Mouse (Mus musculus) testis, adult 2 months (tissue): Measurements from ENCODE around the gene Tigar.

Experiments
- CTCF ChIP-seq: fragments of 200-500 bp; IDR thresholded peaks from 2 replicates; pipeline ENCODE4 v1.5.1; 2012; ENCODE audit warnings: low read depth, mild to moderate bottlenecking, inconsistent platforms, low read length, moderate library complexity; ENCODE audit not compliant: control insufficient read depth, insufficient read depth, insufficient replicate concordance
- POLR2A ChIP-seq: fragments of 200-500 bp; IDR thresholded peaks from 2 replicates; pipeline ENCODE4 v1.6.1; 2012; ENCODE audit warnings: low read depth, mild to moderate bottlenecking, inconsistent platforms, low read length, moderate library complexity; ENCODE audit not compliant: control insufficient read depth

DNA sequence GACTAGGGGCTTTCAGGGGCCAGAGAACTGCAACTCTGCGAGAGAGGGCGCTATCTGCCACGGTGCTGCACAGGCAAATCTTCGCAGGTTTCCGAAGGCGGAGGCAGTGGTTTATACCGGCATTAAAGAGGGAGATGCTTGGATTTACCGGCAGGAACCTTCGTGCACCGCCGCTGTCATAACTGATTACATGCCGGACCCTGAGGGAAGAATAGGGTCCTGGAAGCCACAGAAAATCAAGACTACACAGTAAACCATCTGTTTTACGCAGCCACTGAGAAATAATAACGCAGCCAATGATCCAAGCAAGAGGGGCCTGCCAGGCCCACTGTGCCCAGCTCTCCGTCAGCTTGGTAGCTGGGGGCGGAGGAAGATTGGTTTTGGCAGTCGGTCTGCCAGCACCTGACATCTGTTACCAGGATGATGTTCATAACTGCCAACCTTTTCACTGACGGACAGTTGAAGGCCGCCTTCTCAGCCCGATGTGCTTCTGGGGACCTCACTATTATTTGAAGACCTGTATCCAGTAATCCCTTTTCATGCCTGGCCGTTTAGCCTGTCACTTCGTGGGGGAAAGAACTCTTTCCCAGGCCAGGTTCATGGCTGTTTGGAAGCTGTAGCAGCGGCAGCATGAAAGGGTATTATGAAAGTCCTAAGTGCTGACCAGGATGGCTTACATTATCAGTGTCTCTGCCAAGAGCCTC, 5.5 kb upstream of the Tigar start:
- no peak for TF ChIP-seq CTCF
- TF ChIP-seq POLR2A = no peak
